Mouse (Mus musculus) right cerebral cortex, postnatal 36 days (tissue): ENCODE measurements at regions not wholly inside any gene's neighbourhood (a gene's known extent, or its start where the extent isn't known, plus 50 kb on each side); places are given as distances from the start of the nearest gene placed in this dataset.

Experiments
- DNase-seq, 2 experiments: peaks; one replicate each; pipeline ENCODE4 v3.0.0; 2022; ENCODE audit warnings: low spot score in 2 of 2, mixed read lengths in 1 of 2

DNA sequence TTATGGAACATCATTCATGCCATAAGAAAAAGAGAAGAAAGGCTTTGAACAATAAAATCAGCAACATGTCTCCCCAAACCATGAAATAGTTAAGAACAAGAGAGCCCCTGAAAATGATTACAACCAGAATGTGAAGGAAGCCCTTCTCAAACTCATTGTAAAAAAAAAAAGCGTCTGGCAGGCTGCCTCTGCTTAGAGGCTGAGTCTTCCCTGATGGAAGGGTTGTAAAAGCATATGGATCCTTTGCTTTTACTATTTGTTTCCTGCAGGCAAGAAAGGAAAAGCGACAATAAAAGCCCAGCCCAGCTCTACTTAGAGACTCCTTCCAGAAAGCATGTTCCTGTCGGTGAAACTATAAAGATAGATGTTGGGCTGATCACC, 461.2 kb upstream of the Cited2 start:
- no peak for DNase-seq

DNA sequence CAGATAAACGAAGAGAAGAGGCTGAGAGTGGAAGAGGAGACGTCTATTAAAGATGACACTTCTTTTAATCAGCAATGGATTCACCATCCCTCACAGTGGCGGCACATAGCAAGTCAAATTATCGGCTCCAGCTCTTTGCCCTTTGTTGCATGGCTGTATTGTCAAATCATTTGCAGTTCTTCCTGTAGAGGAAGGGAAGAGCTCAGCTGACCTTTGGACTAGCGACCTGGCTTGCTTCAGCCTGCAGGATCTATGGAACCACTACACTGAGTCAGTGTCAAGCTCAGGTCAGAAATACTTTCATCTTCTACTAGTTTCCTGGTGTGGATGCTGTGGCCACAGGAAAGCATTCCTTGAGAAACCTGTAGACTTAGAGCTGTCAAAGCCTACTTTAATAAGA, 450.4 kb upstream of the Cited2 start:
- no peak for DNase-seq

DNA sequence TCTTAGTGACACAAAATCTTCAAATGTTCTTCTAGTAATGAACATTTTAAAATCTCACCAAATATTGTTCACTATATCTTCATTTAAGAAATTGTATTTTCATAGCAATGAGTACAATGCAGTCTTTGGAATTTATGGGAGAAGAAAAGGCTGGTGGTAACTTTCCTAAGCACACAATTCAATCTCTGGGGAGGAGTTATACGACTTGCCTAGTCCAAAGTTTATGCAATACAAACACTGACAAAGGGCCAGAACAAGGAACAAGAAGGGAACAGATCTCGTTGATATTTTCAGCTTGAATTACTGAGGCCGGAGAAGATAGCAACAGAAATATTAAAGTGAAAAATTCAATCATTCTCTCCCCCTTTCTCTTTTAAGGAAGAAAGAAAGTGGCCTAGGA, 449.2 kb upstream of the Cited2 start:
- no peak for DNase-seq

DNA sequence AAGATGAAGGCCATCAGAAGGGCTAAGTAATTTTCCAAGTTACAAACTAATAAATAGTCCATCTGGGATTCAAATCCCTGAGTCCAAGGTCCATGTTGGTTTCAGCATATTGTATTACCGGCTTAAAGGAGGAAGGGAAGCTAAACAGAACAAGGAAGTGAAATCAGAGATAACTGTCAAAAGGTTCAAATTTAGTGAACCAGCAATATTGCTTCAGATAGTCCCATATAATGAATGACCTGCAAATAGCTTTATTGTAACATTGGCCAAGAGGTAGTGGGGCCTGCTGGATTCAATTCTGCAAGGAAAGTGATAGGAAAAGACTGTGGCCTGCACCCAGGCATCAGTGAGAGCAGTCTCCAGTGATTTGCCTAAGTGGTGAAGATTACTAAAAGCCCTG, 447.8 kb upstream of the Cited2 start:
- DNase-seq: no peak

DNA sequence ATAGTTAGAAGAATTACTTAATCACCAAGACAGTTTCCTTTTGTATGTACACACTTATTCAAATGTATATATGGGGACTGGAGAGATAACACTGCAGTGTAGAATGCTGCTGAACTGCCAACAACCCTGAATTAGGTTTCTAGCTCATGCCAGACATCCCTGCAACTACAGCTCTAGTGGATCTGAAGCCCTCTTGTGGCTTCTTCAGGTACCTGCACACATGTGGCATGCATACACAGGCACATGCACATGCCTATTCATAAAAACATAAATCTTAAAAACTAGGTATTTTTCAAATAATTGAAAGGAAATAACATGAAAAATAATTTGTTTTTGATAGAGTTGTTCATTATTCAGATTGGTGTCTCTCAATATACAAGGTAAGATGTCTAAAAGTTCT, 445.1 kb upstream of the Cited2 start:
- no peak for DNase-seq

DNA sequence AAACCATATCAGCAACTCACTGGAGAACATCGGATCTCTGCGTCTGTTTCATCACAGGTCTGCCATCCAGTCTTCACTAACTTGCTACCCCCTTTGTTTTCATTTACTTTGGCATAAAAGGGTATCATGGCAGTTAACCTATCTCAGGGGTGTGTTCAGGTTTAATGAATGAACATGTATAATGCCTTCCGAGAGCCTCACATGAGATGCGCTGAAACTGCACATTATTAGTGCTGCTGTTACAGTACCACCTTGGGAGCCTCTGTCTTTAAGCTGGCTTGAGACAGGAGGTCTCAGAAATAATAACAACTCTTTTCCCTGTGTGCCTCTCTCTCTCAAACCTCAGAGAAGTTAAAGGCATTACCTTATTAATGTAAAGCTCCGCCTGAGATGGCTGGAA, 438.2 kb upstream of the Cited2 start:
- DNase-seq: no peak

DNA sequence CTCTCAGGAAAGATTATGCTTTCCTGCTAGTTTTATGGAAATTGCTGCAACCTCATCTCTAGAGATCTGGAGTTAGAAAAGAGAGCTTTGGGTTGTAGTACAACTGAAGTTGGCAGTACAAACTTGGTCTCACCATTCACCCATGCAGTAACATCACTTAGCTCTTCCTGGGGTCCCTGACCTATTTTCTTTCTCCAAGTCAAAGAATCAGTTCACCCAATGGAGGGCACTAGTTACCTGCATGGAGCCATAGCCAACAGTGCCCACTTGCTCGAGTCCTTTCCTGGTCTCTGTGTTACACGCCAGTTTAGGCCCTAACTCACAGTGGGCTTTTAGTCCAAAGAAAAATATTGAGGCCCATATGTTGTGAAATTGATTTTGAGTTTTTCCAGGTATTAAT, 435.9 kb upstream of the Cited2 start:
- no peak for DNase-seq

DNA sequence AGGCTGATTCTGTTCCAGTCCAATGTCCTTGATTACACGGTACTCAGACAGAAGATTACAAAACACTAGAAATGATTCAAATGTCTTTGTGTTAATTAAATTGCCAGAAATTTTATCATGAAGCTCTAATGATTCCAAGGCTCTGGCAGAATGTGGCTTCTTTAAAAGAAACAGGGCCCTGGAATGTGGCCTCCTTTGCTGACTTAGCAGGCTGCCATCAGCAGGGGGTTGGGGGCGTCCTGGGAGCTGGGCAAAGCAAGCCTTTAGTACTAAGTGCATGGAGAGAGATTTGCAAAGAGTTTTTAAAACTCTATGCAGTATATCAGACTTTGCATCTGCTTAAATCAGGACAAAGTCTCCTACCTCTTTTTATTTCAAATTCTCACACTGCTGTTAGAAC, 434.8 kb upstream of the Cited2 start:
- DNase-seq: no peak

DNA sequence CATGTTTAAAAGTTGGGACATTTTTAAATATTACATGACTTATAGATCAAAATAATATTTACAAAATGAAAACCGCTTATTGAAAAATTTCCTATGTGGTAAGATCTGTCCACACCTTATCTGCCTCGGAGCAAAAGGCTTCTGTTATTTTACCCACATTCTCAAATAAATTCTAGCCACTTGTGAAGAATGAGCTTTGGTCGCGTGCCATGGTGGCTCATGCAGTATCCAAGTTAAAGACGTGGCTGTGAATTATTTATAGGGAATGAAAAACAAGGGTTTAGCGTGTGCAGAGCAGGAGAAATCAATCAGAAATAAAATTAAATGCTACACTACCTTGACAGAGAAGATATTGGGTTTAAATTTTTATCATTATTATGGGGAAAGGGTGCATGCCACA, 430.7 kb upstream of the Cited2 start:
- DNase-seq: no peak

DNA sequence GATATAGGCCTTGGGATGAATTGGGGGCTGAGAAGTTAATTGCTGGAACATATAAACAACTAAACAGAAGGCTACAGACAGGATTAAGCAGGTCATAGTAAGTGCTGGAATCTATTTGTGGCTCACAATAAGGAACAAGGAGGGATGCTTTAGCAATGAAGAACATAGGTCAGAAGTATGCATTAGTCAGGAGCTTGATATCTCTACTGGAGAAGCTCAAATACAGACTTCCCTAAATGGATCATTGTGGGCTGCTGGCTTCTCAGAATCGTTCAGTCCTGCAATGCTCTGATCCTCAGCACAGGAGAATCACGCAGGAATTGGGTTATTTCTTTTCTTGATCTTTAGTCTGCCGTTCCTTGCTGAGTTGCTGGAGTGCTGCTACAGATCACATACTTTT, 428.6 kb upstream of the Cited2 start:
- no peak for DNase-seq

DNA sequence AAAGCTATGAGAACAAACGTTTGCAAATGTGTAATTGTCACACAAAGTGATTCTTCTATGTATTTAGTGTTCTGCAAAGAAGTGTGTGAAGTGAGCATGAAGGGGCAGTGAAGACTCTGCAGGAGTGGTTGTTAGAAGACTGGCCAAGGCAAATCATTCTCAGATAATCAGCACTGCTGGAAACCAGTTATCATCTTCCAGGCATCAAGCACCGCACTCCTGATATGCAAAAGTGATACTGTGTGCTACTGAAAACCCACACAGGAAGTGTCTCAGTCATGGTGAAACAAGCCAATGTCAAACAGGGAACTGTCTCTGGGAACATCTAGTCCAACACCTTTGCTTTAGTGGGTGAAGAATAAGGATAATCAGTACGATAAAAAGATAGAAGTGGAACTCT, 427.9 kb upstream of the Cited2 start:
- DNase-seq: no peak

DNA sequence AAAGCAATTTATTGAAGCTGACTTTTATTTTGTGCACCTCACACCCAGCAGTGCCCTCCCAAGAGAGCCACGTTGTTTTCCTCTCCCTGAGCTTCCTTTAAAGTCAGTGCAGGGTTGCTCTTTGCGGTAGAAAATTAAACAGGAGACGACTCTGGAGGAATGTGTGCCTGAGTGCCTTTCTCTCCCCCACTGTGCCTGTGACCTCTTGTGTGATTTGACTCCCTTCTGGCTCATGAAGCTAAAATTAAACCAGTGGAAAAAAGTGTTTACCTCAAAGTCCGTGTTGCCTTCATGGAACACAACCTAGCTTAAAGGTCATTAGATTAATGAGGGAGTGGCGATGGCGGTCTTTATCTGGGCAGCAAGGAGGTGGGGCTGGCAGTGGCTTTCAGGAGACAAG, 423.4 kb upstream of the Cited2 start:
- DNase-seq: no peak

DNA sequence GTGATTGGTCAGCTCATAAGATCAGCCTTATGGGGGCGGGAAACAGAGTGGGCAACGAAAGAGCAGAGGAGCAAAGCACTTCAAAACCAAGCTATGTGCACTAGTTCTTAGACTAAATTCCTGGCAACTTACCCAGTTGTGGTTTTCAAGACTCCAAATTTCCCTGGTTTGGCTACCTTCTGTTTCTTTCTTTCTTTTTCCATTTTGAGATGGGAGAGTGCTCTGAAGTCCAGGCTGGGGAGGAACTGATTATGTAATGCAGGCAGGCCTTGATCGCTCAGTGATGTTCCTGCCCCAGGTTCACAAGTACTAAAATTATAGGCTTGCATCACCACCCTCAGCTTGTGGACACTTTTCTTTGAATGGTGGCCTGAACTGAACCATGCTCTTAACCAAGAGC, 396.3 kb upstream of the Cited2 start:
- DNase-seq: no peak

DNA sequence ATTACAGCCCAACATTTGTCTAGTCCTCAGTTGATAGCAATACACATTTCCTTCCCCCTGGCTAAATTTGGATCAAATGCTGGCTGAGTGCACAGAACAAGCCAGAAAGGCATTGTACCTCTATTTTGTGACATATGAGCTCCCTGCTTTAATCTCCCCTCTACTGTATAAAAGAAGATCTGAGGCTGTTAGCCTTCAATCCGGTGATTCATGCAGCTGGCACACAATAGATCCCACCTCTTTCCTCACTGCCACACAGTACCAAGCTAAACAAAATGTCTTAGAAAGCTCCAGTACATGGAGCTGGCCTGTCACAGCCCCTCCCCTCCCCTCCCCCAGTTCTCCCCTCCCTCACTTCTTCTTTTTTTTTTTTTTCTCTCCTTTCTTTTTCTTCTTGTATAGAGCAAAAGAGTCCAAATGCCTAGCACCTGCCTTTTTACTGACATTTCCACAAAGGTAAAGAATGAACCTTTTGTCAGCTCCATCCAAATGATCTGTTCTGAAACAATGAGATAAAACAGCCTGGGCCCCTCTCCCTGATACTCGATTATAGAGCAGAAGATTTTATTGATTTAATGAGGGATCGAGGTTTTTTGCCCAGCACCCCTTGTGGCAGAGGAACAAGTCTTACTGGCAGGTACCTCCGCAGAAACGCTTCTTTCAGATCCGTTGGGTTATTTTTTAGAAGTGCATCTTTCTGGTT, 392.0 kb upstream of the Cited2 start:
- no peak for DNase-seq

DNA sequence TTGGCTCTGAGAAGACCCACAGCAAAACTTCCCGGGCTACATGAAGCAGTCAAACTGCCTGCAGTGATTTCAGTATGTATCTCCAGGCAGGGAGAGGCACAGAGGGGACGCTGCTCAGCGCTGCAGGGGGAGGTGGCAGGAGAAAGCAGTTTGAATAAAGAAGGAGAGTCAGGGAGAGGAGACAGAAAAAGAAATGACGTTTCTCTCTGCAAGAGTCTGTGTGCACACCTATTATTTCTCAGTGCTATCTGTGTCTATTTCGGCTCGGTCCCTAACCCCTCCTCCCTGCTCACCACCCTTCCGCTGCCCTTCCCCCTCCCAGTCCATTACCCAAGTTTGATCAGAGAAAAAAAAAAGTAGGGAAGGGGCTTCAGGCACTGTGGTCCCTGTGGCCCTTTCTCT, 391.4 kb upstream of the Cited2 start:
- DNase-seq: peak; percentile 12 to 37

DNA sequence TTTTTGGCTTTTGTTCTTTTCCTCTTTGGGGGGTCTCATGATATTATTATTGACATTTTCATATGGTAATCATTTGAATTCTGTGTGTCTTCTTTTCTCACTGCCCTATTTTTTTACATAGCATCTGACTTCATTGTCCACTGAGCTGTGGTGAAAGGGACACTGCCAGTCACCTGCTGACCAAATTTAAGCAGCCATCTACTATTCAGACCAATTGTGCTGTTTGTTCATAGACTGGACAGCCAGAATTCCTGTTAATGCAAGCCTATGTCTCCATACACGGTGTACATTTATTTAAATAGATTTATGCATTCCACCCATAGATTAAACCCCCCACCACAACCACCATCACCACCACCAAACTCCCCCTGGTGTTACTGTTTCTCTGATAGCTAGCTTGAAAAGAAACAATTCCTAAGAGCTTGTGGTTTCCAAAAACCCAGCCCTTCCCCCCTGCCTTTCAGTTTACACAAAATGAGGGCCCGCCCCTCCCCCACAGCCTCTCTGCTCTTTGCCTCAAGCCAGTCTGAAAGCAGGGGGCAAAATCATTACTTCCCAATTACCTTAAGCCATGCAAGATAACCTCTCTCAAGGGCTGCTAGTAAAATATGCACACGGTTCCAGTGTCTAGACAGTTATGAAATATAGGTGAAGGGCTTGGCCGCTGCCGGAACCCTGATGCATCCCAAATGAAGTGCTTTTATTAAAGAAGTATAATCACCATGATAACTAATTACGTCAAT, 390.8 kb upstream of the Cited2 start:
- no peak for DNase-seq

DNA sequence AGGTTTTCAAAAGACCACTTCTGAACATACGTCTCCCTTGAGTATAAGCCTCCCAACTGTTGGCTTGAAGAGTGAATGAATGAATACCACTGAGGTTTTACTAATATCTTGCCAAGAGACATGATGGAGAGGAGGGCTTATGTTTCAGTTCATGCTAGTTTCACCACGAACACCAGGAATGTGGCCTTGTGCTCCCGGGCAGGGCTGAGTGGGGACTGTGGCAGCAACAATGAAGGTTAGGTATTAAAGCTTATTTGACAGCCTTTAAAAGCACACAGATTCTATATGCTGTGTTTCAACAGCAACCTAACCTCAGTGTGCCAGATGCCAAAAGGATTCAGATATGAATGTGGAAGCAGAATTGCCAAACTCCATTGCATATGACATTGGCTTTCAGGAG, 390.0 kb upstream of the Cited2 start:
- no peak for DNase-seq

DNA sequence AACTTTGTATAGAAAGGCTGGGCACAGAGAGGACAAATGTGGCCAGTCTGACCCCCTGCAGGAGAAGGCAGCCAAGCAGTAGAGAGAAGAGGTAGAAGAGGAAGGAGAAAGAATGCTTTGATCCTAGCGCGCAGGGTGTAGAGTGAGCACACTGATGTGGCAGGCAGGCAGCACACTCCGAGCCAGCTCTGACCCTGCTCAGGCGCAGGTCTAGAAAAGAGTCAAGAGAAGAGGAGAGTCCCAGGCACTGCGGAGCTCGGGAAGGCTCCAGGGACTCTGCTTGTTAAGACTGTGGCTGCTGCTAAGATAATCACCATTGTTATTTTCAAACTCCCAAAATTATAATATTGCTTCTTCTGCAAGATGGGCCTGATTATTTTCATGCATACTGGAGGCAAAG, 389.3 kb upstream of the Cited2 start:
- DNase-seq: no peak

DNA sequence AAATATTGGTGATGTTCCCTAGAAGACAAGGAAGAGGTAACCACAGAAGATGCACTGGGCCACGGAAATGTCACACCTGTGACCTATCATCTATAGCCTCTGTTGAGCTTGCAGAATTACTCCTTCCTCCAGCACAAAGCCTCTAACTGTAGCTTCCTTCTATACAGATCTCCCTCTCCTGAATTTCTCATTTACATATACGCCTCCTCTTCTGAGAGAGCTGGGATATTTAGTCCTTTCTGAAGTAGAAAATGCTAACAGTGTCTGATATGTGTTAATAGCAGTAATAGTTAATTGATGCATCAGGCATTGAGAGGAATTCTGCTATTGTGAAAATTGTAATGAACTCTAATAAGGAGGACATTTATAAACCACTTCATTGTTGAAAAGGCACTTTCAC, 385.8 kb upstream of the Cited2 start:
- DNase-seq: no peak

DNA sequence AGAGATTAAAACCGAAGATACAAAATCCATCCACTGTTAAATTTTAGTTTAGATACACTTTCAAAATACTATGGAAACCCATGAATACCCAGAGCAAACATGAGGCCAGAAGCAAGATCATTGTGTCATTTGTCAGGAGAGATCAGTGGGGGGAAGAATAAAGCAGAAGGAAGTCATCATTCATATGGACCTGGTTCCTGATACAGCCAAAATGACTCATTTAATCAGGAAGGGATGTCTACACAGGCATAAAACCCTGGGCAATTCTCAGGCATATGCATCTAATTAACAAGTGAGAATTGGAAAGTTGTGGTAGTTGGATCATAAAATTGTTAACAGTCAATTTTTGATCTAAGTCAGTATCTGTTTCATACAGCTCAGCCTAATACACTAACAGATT, 379.2 kb upstream of the Cited2 start:
- DNase-seq: no peak

DNA sequence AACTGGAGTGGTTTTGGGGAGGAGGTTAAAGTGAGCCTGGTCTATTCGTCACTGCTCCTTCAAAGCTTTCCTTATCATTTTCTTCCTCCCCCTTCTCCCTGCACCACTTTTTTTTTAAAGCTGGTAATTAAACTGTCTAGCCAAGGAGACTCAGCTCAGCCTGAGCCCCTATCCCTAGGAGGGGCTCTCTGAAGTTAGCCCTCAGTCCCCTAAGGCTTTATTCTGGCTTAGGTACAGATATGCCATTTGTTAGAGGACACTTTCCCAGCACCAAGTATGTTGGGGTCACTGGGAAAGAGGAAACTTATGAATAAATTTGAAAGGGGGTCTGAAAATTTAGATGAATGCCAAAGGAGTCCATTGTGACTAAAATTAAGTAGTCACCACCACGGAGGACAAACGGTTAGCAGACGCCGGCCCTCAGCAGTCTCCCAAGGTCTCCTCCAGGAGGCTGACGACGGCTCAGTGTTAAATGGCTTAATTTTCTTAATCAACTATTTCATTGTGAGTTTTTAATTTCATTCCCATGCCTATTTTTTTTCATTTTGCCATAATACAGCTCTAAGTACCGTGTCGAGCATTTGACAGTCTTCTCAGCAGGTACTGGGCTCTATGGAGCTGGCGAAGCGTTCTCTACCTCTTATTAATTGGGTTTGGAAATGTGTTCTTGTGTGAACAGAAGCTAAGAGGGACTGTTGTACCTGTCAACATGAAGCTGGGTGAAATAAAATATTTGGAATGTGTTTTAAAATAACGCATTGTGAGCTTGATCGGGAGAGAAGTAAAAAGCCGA, 370.6 kb upstream of the Cited2 start:
- DNase-seq: no peak

DNA sequence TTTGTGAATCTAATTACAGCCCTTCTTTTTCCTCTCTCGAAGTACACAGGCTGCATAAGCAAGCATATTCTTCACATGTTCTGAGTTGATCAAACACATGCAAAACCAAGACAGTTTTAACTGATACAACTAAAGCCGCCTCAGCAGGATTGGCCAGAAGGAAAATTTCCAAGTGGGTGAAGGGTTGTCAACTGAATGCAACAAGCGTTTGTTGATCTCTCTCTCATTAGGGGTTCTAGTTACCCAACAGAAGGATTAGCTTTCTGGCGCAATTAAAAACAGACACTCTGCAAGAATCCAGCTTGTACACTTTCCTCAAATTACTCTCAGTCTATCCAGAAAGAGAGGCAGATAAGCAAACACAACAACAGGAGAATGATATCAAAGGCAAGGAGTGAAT, 367.5 kb upstream of the Cited2 start:
- DNase-seq: no peak

DNA sequence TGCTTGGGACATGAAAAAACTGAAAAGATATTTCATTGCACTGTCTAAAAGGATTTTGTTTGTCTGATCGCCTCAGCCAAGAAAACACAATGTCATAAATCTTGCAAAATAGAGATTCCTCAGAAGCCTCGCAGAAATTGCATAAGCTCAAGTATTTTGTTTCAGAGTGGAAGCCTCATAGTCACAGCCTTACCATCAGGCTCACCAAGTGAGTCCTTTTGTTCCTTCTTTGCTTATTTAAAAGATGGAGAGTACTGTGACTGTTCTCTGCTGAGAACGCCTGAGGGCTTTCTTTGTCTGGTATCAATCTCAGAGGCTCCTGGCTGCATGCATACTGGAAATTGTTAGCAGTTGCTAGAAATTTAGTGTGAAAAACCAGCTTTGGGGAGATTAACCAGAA, 367.0 kb upstream of the Cited2 start:
- no peak for DNase-seq
